Mouse (Mus musculus): ENCODE measurements around the gene 6430571L13Rik. TPM values are rescaled to one million over a fixed set of nuclear protein-coding genes. Genes with fewer than 3 reads are reported as not detected.
A peak's percentile ranks its signal among the peaks of the same experiment; 100 is the strongest.

Gene 6430571L13Rik
- polyA plus RNA-seq, 1 experiment from 2014 or later = 0.79 TPM

DNA sequence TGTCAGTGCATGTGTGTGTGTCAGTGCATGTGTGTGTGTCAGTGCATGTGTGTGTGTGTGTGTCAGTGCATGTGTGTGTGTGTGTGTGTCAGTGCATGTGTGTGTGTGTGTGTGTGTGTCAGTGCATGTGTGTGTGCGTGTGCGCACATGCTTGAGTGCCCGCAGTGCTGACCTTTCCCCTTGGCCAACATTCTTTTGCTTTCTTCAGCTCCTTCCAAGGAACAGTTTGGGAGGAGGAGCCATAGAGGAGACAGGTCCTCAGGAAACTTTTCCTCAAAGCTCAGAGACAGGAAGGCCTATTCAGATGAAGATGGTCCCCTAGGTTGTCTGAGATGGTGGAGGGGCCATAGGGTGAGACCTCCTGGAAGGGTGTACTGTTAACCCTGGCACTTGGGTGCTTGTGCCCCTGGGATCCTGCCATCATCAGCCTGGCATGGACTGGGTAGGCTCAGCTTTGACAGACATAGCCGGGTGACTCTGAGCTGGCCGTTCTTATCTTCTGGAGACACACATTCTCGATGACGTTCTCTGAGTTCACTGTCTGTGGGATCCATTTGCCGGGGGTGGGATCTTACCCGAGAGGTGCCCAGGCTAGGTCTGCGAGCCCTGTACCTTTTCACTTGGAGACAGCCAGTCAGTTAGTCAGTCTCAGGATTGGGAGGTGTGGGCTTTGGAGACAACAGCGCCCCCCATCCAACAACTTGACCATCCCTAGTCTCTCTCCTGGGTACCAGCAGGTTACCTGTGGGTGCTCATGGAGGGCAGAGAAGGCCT, 33.1 kb upstream of the 6430571L13Rik start:
- 58% methylated on average over 11 of the region's 11 CpGs for WGBS
- H3K4me3 ChIP-seq = no peak overlapping the region
- peak overlapping the region; percentile 5; the same call in 1 of the 2 replicates for H3K4me2 ChIP-seq
- peak; percentile 4; the same call in 1 of the 2 replicates for ATAC-seq (ENCODE audit: borderline replicate concordance, extremely low read depth, low FRiP score, low TSS enrichment)
- H3K9ac ChIP-seq = no peak overlapping the region
- no peaks in the 10 kb centered on the region for H3K9me3 ChIP-seq
- H3K4me1 ChIP-seq = peaks cover 43% of the 10 kb centered on the region
- no peaks in the 10 kb centered on the region for H3K36me3 ChIP-seq
- peak overlapping the region; percentile 81 for H3K27ac ChIP-seq
- no peaks in the 10 kb centered on the region for H3K27me3 ChIP-seq

GRCm38 (mm10) chr9:107307886-107308285, 32.5 kb upstream of the 6430571L13Rik start:
- Histone ChIP-seq H3K36me3 (no peaks in the 10 kb centered on the region), H3K9ac (no peak overlapping the region), H3K4me1 (peaks cover 42% of the 10 kb centered on the region), H3K4me2 (peak overlapping the region; percentile 5; the same call in 1 of the 2 replicates), H3K27ac (peak overlapping the region; percentile 81), H3K4me3 (no peak overlapping the region), H3K9me3 (no peaks in the 10 kb centered on the region), H3K27me3 (no peaks in the 10 kb centered on the region)
- WGBS = 35% methylated on average over 12 of the region's 12 CpGs
- peak; percentile 64; the same call in 1 of the 2 replicates for ATAC-seq (ENCODE audit: borderline replicate concordance, extremely low read depth, low FRiP score, low TSS enrichment)

- ATAC-seq (ENCODE audit: borderline replicate concordance, extremely low read depth, low FRiP score, low TSS enrichment) = 0 out of 2 replicates have a peak, but pooled peaks have one; percentile 12
- Histone ChIP-seq H3K4me3 (no peak overlapping the region), H3K4me1 (peaks cover 36% of the 10 kb centered on the region), H3K9me3 (no peaks in the 10 kb centered on the region), H3K27ac (peak overlapping the region; percentile 81), H3K9ac (no peak overlapping the region), H3K36me3 (no peaks in the 10 kb centered on the region), H3K27me3 (no peaks in the 10 kb centered on the region), H3K4me2 (no peak overlapping the region)
- 81% methylated on average over 9 of the region's 9 CpGs for WGBS
Measured at GRCm38 (mm10) chr9:107308346-107309000, 31.9 kb upstream of the 6430571L13Rik start.

DNA sequence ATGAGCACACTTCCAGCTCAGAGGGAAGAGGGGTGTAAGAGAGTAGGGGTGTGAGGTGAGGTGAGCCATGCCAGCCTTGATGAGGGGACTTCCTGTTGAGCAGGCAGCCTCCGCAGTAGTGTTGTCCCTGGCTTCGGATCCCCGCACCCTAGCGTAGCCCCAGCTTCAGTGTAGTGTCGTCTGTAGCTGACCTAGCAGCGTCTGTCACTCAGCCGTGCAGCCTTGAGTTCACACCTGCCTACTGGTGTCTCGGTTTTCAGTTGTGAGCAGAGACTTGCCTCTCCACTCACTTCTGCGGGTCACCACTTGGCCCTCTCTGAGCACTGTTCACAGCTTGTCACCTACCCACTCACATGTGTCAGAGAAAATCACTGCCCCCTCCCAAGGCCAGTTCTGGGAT, 31.2 kb upstream of the 6430571L13Rik start:
- Histone ChIP-seq H3K4me2 (no peak overlapping the region), H3K4me1 (peaks cover 36% of the 10 kb centered on the region), H3K9me3 (no peaks in the 10 kb centered on the region), H3K36me3 (no peaks in the 10 kb centered on the region), H3K9ac (no peak overlapping the region), H3K27me3 (no peaks in the 10 kb centered on the region), H3K27ac (no peak overlapping the region), H3K4me3 (no peak overlapping the region)
- ATAC-seq (ENCODE audit: borderline replicate concordance, extremely low read depth, low FRiP score, low TSS enrichment) = no peak
- 57% methylated on average over 9 of the region's 9 CpGs for WGBS

- WGBS = 51% methylated on average over 5 of the region's 5 CpGs
- no peak overlapping the region for H3K27ac ChIP-seq
- H3K4me2 ChIP-seq = no peak overlapping the region
Measured at GRCm38 (mm10) chr9:107309600-107309999, 30.8 kb upstream of the 6430571L13Rik start.

DNA sequence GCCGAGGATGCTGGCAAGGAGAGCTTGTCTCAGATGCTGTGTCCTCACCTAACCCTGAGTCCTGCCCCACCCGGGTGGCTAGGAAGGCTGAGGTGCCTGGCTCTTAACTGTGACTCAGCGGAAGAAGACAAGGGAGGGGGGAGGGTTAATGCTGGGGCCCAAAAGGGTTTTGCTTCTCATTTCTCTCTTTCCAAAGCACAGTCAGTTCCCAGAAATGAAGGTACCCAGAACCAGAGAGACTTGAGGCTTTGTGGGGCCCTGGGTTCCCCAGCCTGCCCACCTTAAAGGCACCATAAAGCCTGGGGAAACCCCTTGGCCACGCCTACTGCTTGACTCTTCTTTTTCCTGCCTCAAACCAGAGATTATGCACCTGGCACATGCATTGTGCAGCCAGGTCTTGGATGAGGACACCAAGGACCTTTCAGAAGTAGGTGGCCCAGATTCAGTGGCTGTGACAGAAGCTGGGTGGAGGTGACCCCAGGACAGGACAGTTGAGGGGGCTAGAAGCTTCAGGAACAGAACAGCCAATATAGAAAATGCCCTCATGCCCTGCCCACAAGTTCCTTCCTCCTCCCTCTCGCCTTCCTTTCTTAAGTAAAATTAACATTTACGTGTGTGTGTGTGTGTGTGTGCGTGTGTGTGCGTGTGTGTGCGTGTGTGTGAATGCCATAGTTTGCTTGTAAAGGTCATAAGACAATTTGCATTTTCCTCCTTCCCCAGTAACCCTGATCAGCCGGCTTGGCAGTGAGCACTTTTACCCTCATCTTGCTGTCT, 27.4 kb upstream of the 6430571L13Rik start:
- no peaks in the 10 kb centered on the region for H3K9me3 ChIP-seq
- H3K9ac ChIP-seq = no peak overlapping the region
- H3K4me2 ChIP-seq = no peak overlapping the region
- H3K27ac ChIP-seq = no peak overlapping the region
- ATAC-seq (ENCODE audit: borderline replicate concordance, extremely low read depth, low FRiP score, low TSS enrichment) = no peak
- H3K36me3 ChIP-seq = no peaks in the 10 kb centered on the region
- peaks cover 7% of the 10 kb centered on the region for H3K4me1 ChIP-seq
- H3K27me3 ChIP-seq = no peaks in the 10 kb centered on the region
- WGBS = 54% methylated on average over 10 of the region's 10 CpGs
- H3K4me3 ChIP-seq = no peak overlapping the region

More at GRCm38 (mm10) chr9:107309600-107309999, 30.8 kb upstream of the 6430571L13Rik start:
- H3K9ac ChIP-seq = no peak overlapping the region
- no peak for ATAC-seq (ENCODE audit: borderline replicate concordance, extremely low read depth, low FRiP score, low TSS enrichment)
- no peak overlapping the region for H3K4me3 ChIP-seq
- H3K36me3 ChIP-seq = no peaks in the 10 kb centered on the region
- H3K4me1 ChIP-seq = peaks cover 36% of the 10 kb centered on the region
- no peaks in the 10 kb centered on the region for H3K27me3 ChIP-seq
- no peaks in the 10 kb centered on the region for H3K9me3 ChIP-seq

DNA sequence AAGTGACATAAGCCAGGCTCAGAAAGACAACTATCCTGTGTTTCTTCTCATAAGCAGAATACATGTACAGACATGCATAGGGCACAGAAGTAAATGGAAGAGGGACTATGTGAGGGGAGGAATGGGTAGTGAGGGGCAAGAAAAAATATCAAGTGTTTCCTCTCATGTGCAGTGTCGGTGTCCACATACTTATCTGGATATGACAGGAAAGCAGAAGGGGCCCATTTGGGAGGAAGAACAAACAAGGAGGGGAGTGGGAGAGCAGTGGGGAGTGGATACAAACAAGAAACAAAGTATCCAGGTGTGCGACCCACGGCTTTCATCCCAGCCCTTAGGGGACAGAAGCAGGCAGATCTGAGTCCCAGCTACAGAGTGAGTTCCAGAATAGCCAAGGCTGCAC, 26.5 kb upstream of the 6430571L13Rik start:
- Histone ChIP-seq H3K4me3 (no peak overlapping the region), H3K4me2 (no peak overlapping the region)
- no peak for ATAC-seq (ENCODE audit: borderline replicate concordance, extremely low read depth, low FRiP score, low TSS enrichment)

DNA sequence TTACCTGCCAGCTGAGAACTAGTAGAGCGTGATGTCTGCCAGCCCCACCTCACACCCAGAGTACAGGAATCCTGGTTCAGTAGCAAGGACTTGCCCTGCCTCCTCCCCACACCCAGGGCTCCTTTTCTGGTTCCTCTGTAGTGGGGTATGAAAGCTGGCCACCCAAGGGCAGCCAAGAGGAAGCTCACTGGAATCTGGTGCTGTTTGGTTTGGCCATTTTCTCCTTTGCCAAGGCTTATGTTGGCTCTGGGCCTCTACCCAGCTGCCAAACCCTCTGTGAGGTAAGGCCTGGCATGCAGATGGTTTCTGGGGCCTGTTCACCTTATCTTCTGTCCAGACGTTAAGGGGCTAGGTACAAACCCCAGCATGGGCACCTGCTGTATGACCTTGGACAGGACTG, 24.6 kb upstream of the 6430571L13Rik start:
- Histone ChIP-seq H3K36me3 (no peaks in the 10 kb centered on the region), H3K4me2 (no peak overlapping the region), H3K9ac (no peak overlapping the region), H3K27me3 (no peaks in the 10 kb centered on the region), H3K4me3 (no peak overlapping the region), H3K4me1 (no peaks in the 10 kb centered on the region), H3K9me3 (no peaks in the 10 kb centered on the region), H3K27ac (no peak overlapping the region)
- WGBS = 61% methylated on average over 2 of the region's 2 CpGs
- ATAC-seq (ENCODE audit: borderline replicate concordance, extremely low read depth, low FRiP score, low TSS enrichment) = no peak

More for the DNA sequence above, 26.5 kb upstream of the 6430571L13Rik start:
- Histone ChIP-seq H3K9me3 (no peaks in the 10 kb centered on the region), H3K4me1 (no peaks in the 10 kb centered on the region), H3K9ac (no peak overlapping the region), H3K27ac (no peak overlapping the region), H3K36me3 (no peaks in the 10 kb centered on the region), H3K27me3 (no peaks in the 10 kb centered on the region)
- WGBS = 69% methylated on average over 3 of the region's 3 CpGs

GRCm38 (mm10) chr9:107322461-107323050, 17.8 kb upstream of the 6430571L13Rik start:
- no peak for ATAC-seq (ENCODE audit: borderline replicate concordance, extremely low read depth, low FRiP score, low TSS enrichment)
- H3K4me1 ChIP-seq = peaks cover 14% of the 10 kb centered on the region
- no peaks in the 10 kb centered on the region for H3K36me3 ChIP-seq
- 59% methylated on average over 8 of the region's 8 CpGs for WGBS
- peak overlapping the region; percentile 59; the same call in 1 of the 2 replicates for H3K27ac ChIP-seq
- H3K4me3 ChIP-seq = no peak overlapping the region
- H3K9me3 ChIP-seq = no peaks in the 10 kb centered on the region
- no peak overlapping the region for H3K4me2 ChIP-seq
- H3K9ac ChIP-seq = no peak overlapping the region
- H3K27me3 ChIP-seq = no peaks in the 10 kb centered on the region

GRCm38 (mm10) chr9:107323558-107323957, 16.8 kb upstream of the 6430571L13Rik start:
- H3K4me3 ChIP-seq = no peak overlapping the region
- H3K27me3 ChIP-seq = no peaks in the 10 kb centered on the region
- H3K9ac ChIP-seq = no peak overlapping the region
- H3K4me1 ChIP-seq = peaks cover 17% of the 10 kb centered on the region
- H3K27ac ChIP-seq = no peak overlapping the region; the same call in 1 of the 2 replicates
- WGBS = 51% methylated on average over 6 of the region's 6 CpGs
- no peaks in the 10 kb centered on the region for H3K9me3 ChIP-seq
- no peaks in the 10 kb centered on the region; the same call in 1 of the 2 replicates for H3K36me3 ChIP-seq
- H3K4me2 ChIP-seq = no peak overlapping the region
- ATAC-seq (ENCODE audit: borderline replicate concordance, extremely low read depth, low FRiP score, low TSS enrichment) = no peak

DNA sequence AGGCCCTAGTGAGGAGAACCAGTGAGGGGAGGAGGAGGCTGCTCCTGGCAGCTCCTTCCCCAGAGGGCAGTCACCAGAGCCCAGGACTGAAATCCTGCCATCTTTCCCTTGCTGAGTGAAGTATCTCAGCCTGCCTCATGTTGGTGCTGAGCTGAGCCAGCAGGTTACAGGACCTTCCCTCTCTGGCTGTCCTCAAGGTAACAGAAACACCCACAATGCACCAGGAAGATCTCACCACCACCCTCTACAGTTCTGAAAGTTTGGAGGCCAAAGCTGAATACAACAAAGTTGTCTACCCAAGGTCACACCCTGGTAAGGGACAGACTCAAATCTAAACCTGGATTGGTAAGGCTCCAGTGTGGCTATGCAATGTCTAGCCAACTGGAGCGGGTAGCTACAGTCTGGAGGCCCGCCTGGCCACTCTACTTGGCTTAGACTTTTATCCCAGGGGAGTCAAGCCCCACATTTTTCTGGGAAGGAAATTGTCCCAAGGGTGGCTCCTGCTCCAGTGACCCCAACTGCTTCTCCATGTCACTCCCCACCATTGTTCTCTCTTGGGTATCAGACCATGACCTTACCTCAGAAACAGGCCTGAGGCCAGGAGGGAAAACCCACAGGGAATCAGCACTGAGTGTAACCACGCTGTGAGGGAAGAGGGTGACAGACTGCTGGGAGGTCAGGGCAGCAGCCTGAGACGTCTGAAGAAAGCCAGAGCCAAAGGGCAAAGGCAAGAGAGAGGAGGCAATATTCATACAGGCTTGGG, 15.4 kb upstream of the 6430571L13Rik start:
- ATAC-seq (ENCODE audit: borderline replicate concordance, extremely low read depth, low FRiP score, low TSS enrichment) = no peak
- H3K9ac ChIP-seq = no peak overlapping the region
- H3K27me3 ChIP-seq = no peaks in the 10 kb centered on the region
- peaks cover 17% of the 10 kb centered on the region for H3K4me1 ChIP-seq
- H3K36me3 ChIP-seq = no peaks in the 10 kb centered on the region; the same call in 1 of the 2 replicates
- H3K27ac ChIP-seq = no peak overlapping the region
- no peak overlapping the region for H3K4me3 ChIP-seq
- WGBS = 68% methylated on average over 4 of the region's 4 CpGs
- H3K9me3 ChIP-seq = no peaks in the 10 kb centered on the region
- H3K4me2 ChIP-seq = no peak overlapping the region
